Mouse (Mus musculus) embryonic facial prominence, embryonic 12.5 days (tissue): ENCODE results near the gene Zfp991. TPM values are rescaled to one million over a fixed set of nuclear protein-coding genes. Genes with fewer than 3 reads are reported as not detected.
"Not testable (repeated sequence)": the region's sequence is repeated elsewhere in the genome, so short reads cannot be mapped to it uniquely, and the experiment has no call there.

Experiments
- ATAC-seq: fragments of 200-750 bp; cut with Nextera tagmentation; 2 replicates; pipeline ENCODE4 v1.8.0; 2017; ENCODE audit not compliant: insufficient number of reproducible peaks, insufficient read depth, low FRiP score, low TSS enrichment
- H3K27ac ChIP-seq: fragments of 300-500 bp; sonication (generic); 2 replicates; pipeline ENCODE4 v1.5.1; 2016; ENCODE audit warnings: mild to moderate bottlenecking
- H3K27me3 ChIP-seq: fragments of 300-500 bp; sonication (generic); 2 replicates; pipeline ENCODE4 v1.6.1; 2016; ENCODE audit warnings: mild to moderate bottlenecking, moderate library complexity
- H3K36me3 ChIP-seq: fragments of 300-500 bp; sonication (generic); 2 replicates; pipeline ENCODE4 v1.6.1; 2016; ENCODE audit warnings: mild to moderate bottlenecking
- H3K4me1 ChIP-seq: fragments of 300-500 bp; sonication (generic); 2 replicates; pipeline ENCODE4 v1.6.1; 2016
- H3K4me2 ChIP-seq: fragments of 300-500 bp; sonication (generic); replicated peaks from 2 replicates; pipeline ENCODE4 v1.6.1; 2016; ENCODE audit warnings: mild to moderate bottlenecking, moderate library complexity
- H3K4me3 ChIP-seq: fragments of 300-500 bp; sonication (generic); 2 replicates; pipeline ENCODE4 v1.5.1; 2016; ENCODE audit warnings: mild to moderate bottlenecking
- H3K9ac ChIP-seq: fragments of 300-500 bp; sonication (generic); 2 replicates; pipeline ENCODE4 v1.6.1; 2016; ENCODE audit warnings: mild to moderate bottlenecking, moderate library complexity
- H3K9me3 ChIP-seq: fragments of 300-500 bp; sonication (generic); 2 replicates; pipeline ENCODE4 v1.6.1; 2016; ENCODE audit warnings: mild to moderate bottlenecking, moderate library complexity
- WGBS: fragments of 180-500 bp; shearing (Covaris S2); methylation state at CpG from one replicate; pipeline ENCODE4 v1.1.7; 2016; 5-methylcytosine and 5-hydroxymethylcytosine counted together
- polyA plus RNA-seq: library from polyadenylated mRNA; unstranded; fragments of >200 nt; fragmentation: Nextera tagmentation; extraction: Ambion mirVana; gene quantifications from 2 replicates; pipeline ENCODE4 v1.2.1, GENCODE M21; 2016

The Zfp991 gene
- polyA plus RNA-seq, 1 experiment from 2014 or later = 8.0 TPM

DNA sequence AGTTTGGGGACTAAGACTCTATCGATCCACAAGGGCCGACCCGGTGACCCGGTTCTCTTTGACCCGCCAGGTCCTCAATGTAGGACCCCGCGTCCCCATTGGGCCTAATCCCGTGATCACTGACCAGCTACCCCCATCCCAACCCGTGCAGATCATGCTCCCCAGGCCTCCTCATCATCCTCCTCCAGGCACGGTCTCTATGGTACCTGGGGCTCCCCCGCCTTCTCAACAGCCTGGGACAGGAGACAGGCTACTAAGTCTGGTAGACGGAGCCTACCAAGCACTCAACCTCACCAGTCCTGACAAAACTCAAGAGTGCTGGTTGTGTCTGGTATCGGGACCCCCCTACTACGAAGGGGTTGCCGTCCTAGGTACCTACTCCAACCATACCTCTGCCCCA lies 93.8 kb downstream of the Zfp991 start:
- H3K36me3 ChIP-seq, H3K4me3 ChIP-seq, H3K27me3 ChIP-seq, H3K4me1 ChIP-seq, H3K27ac ChIP-seq, H3K4me2 ChIP-seq, H3K9ac ChIP-seq, ATAC-seq: not testable (repeated sequence)
- H3K9me3 ChIP-seq = peaks cover 23% of the 10 kb centered on the region
- WGBS = 91% methylated on average over 10 of the region's 15 CpGs

DNA sequence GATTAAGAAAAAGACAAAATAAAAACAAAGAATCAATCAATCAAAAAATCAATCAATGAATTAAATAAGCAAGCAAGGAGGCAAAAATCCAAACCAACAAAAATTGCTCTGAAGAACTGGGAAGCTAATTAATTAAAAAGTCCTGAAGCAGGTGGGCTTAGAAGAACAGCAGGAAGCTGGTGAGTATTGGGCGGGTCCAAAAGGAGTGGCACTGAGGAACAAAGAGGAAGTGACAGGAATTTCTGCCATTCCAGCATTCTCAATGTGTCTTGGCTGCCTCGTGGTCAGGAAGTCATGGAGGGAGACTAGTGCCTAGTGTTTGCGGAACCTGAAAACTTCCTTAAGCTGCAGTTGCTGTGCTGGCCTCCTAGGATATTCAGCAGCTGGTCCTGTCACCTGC lies 98.2 kb downstream of the Zfp991 start:
- not testable (repeated sequence) for H3K4me2 ChIP-seq, H3K27me3 ChIP-seq, H3K27ac ChIP-seq, H3K9ac ChIP-seq, H3K36me3 ChIP-seq, H3K4me1 ChIP-seq, ATAC-seq, H3K4me3 ChIP-seq
- 62% methylated on average over 3 of the region's 3 CpGs for WGBS
- H3K9me3 ChIP-seq = peaks cover 39% of the 10 kb centered on the region

Other genes starting within 250 kb of the Zfp991 start
- not detected in 2 replicates for gene Gm21411, start 222.4 kb upstream of the Zfp991 start, polyA plus RNA-seq
- gene Zfp989, start 160.1 kb upstream of the Zfp991 start, polyA plus RNA-seq = not detected in 2 replicates
- 0.06 TPM in 1 of 2 replicates, not detected in the other for gene Rex2, start 110.2 kb upstream of the Zfp991 start, polyA plus RNA-seq
- 0.13 TPM in 1 of 2 replicates, not detected in the other for gene Zfp988, start 173.6 kb downstream of the Zfp991 start, polyA plus RNA-seq
- gene Zfp978, start 229.3 kb downstream of the Zfp991 start, polyA plus RNA-seq = not detected in 2 replicates